Mouse (Mus musculus) cerebellum, postnatal 36 days (tissue): Measurements from ENCODE around the gene Fntb.
"Not testable (repeated sequence)": the region's sequence is repeated elsewhere in the genome, so short reads cannot be mapped to it uniquely, and the experiment has no call there.

Experiments used
- DNase-seq, 2 experiments: peaks; one replicate each; pipeline ENCODE4 v3.0.0; 2021 to 2022; ENCODE audit warnings: mixed read lengths in 2 of 2

The Fntb gene

DNA sequence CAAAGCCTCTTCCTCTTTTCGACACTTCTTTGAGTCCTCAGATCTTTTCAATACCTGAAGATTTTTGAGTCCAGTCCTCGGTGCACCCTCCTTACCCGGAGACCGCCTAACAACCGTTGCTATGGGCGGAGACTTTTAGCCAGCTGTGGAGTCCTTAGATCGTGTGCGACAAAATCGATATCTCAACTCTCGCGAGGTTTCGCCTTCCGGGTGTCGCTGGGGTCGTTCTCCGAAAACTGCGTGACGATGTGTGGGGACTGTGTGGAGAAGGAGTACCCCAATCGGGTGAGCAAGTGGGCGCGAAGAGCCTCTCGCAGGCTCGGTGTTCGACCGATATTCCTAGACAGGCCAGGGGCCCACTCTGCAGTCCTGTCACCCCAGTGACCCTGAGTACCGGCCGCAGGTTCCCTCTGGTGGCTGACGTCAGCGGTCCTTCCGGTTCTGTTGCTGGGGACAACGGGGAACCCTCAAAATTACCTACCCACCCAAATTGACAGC lies at the start of gene Fntb, which contains the start of gene Churc1:
Fntb (plus strand) TSS at position 236 of the 498 bp plus-strand sequence.
Churc1 (plus strand) TSS at position 185 of the 498 bp plus-strand sequence.
- DNase-seq, result peak; percentile 75 to 81

DNA sequence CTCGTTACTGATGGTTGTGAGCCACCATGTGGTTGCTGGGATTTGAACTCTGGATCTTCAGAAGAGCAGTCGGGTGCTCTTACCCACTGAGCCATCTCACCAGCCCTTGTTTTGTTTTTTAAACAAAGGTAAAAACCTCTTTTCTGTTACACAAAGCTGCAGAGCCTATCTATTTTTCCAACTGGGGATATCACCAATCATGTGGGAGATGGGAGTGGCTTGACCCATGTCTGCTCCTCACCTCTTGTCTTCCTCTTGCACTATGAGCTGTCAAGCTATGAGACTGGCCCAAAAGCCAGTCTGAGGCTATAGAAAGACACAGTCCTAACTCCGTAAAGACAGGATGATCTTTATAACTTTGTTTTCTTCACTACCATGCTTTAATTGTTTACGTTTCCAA lies 47.0 kb upstream of the Fntb start:
- DNase-seq, result no peak

DNA sequence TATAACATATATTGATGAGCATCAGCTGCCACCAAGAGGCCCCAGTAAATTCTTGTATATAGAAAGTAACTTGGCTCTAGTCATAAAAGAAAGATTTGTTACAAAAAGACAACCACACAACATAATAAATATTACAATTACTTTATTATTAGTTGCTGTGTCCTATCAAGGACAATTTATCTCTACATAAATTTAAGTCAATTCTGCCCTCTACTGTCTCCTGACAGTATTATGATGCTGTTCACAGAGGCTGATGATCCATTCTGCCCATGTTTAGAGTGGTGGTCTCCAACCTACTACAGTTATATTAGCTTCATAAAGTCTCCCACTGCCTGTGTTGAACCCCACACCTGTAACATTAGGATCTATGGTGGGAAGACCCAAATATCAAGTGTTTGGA lies 44.8 kb upstream of the Fntb start:
- DNase-seq, result no peak

DNA sequence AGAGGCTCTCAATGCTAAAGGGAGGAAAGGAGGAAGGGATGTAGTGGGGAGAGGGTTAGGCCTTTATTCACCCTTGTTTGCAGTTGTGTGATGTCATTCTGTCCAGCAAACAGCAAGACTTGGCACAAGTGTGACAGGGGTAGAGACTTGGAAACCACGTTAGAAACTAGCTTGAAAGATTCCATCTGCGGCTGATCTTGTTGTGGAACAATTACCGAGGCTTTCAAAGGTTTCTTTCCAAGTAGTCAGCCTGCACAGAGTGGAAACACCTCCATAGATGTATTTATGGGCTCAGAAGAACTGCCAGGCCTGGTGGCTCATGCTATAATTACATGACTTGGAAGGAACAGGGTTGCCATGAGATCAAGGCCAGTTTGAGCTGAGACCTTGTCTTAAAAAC lies 43.4 kb upstream of the Fntb start:
- DNase-seq, result no peak

DNA sequence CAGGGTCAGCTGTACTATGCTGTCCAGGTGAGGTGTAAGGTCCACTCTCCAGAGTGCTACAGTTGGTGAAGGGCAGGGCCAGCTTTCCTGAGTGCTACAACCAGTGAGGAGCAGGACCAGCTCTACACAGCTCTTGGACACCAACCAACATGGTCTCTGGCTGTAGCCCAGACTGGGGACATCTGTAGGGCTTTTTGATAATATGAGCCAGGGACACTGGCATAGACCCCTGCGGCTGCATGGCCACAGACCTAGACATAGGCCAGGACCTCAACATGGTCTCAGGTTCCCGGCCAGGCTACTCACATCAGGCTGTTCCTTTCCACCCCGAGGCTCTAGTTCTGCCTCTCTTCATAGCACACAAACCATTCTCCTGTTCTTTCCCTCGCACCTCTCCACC lies 37.4 kb upstream of the Fntb start:
- no peak for DNase-seq

DNA sequence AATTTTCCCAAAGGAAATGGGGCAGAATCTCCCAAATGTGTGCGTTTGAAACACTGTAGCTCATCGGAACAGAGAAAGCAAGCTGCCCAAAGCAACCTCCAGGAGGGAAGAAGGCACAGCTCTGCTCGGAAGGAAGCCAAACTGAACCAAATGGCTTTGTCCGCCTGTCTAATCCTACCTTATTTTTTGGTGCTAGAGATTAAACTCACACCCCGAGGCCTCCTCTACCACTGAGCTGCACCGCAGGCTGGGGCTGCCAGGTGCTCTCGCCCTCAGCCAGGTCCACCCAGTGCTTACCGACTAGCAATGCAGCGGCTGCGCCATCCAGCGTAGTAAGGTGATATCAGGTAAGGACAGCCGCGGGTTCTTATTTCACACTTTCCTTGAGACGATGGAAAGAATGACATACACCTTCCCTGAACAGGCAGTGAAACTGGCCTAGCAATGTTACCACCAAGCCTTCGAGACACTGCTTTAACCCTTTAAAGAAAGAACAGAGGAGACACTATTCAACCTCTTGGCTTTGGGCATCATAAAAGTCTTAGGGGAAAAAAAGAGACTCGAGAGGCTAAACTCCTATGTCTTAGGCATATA lies 14.4 kb upstream of the Fntb start:
- DNase-seq, result peak; percentile 28 to 43

DNA sequence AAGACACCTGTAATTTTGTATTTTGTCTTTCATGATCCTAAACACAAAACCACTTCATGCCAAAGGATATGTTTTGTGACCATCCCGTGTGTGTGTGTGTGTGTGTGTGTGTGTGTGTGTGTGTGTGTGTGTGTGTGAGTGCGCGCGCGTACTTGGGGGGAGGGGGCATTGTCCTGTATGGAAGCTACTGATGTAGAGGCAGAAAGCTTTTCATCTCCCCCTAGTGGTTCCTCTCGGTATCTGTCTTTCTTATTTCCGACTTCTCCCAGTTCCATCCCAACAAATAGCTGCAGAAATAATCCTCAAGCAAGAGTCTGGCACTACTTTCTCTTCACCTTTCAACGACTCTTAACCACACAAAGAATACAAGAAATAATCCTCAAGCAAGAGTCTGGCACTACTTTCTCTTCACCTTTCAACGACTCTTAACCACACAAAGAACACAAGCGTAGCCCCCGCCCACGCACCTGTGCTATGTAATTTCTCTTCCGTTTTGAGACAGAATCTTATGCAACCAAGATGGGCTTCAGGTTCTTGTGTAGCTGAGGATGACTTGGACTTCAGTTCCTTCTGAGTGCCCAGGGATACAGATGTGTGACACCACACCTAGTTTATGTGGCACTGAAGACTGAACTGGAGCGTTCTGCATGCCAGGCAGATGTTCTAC lies 12.6 kb upstream of the Fntb start:
- DNase-seq, result peak; percentile 38 to 62

DNA sequence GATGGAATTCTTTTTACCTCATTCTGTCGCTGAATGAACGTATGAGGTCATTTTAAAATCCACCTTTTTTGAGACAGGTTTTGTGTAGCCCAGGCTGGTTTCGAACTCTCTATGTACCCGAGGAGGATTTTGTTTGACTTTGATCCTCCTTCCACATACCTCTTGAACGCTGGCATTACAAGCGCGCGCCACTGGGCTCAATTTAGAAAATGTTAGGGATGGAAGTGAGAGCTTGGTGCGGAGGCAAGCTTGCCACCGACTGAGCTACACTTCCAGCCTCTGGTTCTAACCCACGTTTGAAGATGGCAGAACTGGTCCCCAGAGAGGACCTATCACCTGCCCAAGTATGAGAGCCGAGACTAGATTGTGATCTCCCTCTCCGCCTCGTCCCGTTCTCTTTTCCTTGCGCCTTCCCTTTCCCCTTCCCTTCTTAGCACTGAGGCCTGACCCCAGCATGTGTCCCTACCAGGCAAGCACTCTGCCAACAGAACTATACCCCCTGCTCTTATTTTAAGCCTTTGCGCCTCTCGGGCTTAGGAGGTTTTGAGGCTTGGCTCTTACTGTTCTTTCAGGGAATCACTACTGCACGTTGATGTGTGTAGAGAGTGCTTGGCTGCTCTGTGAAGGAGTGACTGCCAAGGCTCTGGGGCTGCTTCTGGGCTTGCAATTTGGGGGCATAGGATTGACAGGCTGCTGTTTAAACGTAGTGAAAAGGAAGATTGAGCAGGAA lies 677 bp downstream of the Fntb start:
- DNase-seq, result peak in 1 of 2 experiments; percentile 30

DNA sequence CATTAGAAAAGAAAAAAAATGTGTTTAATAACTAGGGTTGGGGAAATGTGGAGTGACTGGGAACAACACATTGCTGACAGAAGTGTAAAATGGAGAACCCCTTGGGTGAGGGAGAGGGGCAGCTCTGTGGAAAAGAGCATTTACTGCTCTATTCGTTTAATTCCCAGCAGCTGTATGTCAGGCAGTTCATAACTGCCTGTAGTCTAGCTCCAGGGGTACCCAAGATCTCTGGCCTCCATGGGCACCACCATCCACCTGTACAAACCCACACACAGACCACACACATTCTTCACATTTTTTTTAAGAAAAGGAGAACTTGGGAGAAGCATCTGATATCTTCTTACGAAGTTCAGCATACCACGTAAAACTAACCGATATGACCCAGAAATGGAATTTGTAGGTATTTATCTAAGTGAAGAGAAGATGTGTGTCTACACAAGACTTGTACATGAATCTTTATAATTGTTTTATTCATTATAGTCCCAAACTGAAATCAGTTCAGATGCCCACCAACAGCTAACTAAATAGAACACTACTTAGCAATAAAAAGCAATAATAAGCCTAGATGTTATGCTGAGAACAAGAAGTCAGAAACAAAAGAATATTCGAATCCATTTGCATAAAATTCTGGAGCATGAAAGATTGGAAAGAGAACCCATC lies 5.6 kb downstream of the Fntb start:
- DNase-seq, result no peak

DNA sequence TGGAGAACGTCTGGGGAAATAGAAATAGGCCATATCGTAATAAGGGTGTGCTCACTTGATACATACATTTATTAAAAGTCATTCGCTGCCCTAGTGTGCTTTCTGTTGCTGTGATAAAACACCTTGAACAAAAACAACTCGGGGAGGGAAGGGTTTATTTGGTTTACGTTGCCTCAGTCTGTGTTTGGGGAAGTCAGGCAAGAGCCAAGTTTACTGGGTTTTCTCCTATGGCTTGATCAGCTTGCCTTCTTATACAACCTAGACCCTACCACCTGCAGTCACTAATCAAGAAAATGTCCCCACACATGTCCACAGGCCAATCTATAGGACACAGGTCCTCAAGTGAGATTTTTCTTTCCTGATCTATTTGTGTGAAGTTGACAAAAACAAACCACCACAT lies 6.2 kb downstream of the Fntb start:
- DNase-seq, result no peak

DNA sequence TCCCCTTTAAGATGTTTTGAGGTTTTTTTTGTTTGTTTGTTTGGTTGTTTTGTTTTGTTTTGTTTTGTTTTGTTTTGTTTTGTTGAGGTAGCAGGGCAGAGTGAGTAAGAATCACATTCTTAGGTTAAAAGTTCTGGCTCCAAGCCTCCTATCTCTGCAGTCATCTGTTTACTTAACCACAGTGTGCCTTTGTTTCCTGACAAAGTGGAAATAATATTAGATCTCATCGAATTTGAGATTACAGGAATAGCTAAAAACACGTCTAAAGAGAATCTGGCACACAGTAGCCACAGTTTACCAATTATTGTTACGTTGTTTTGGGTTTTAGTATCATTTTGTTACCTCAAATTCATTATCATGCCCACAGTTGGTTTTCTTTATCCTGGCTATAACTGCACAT lies 9.3 kb downstream of the Fntb start:
- DNase-seq, result no peak

DNA sequence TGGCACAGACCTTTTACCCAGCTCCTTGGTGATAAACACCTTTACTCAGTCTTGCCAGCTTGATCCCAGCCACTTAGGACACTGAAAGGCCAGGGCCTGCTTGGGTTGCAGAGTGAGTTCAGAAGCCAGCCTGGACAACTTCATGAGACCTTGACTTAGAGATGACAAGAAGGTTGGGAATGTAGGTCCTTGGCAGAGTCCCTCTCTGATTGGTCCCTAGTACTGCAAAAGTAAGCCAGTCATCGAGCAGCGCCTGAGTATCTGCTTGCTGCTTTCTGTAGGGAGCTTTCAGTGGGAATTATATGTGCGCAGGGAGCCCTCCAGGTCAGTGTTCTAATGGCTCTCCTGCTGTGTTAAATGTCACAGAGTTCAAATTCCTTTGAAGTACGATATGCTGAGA lies 9.7 kb downstream of the Fntb start:
- DNase-seq, result no peak

DNA sequence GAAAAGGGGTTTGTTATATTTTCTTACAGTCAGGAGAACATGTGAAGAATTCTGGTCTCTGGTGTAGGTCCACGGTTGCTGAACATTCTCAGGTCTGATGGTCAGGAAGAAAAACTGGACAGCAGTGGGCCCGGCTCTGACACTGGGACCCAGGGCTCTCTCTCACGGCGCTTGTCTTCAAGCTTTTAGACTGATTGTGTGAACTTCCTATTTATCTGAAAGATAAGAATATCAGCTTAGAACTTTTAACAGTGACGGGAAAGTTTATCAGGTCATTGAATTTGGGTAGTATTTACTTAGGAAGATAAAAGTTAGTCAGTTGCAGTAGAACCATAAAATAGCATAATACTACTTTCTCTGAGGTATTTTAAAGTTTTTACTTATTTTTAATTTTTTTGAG lies 11.5 kb downstream of the Fntb start:
- DNase-seq, result no peak

DNA sequence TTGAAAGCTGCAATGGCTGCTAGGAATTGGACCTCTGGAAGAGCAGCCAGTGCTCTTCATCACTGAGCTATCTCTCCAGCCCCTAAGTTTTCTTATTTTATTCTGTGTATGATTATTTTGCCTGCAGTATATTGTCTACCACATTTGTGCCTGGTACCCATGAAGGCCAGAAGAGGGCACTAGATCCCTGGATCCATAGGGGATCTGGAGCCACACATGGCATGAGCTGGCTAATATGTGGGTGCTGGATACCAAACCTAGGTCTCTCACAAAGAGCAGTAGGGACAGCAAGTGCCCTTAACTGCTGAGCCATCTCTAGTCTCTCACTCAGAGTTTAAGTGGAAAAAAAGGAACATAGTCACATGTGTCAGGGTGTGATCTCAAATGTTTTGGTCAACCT lies 12.5 kb downstream of the Fntb start:
- DNase-seq, result no peak

DNA sequence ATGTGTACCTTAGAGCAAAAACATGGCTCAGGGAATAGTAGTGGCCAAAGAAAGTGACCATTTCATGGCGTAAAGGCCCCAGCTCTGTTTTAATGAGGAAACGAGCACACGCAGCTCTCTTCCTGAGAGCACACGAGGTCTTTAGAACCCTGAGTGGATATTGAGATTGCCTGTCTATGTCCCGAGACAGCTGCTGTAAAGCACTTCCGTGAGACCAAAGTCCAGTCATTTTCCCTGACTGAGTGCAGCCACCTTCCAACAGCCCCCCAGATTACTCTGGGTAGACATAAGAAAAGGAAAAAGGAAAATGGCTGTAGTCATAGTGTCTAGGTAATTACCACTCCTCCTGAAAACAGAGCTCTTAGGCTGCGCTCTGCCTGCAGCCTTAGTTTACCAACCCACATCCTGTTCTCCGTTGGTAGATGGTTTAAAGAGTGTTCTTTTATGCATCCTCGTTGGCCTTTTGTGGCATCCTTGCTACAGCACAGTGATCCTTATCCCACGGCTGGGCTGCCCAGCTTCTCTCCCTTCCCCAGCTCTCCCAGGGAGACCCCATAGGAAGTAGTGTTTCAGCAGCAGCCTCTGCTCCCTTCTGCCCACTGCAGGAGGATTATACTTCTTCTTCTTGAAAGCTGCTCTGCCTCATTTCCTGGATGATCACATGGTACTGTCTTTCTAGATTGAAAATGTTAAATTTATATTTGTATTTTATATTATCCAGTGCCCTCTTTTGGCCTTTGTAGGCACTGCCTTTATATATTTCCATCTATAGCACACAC lies 13.1 kb downstream of the Fntb start:
- DNase-seq, result no peak

DNA sequence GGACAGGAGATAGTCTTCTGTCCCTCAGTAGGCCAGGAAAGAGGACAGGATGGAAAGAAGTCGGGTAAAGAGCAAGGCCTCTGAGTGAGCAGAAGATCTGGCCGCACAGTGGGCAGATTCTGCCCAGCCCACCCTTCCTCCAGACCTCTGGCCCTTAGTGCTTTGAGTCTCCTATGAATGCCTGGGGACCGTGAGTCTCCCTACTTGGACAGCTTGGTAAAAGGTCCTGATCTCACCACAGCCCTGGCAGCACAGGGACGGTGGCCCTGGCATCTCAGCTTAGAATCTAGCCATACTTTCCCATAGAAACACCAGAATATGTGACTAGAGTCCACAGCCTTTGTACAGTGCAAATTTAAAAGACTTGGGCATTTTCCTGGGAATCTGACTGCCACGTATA lies 14.6 kb downstream of the Fntb start:
- DNase-seq, result no peak

DNA sequence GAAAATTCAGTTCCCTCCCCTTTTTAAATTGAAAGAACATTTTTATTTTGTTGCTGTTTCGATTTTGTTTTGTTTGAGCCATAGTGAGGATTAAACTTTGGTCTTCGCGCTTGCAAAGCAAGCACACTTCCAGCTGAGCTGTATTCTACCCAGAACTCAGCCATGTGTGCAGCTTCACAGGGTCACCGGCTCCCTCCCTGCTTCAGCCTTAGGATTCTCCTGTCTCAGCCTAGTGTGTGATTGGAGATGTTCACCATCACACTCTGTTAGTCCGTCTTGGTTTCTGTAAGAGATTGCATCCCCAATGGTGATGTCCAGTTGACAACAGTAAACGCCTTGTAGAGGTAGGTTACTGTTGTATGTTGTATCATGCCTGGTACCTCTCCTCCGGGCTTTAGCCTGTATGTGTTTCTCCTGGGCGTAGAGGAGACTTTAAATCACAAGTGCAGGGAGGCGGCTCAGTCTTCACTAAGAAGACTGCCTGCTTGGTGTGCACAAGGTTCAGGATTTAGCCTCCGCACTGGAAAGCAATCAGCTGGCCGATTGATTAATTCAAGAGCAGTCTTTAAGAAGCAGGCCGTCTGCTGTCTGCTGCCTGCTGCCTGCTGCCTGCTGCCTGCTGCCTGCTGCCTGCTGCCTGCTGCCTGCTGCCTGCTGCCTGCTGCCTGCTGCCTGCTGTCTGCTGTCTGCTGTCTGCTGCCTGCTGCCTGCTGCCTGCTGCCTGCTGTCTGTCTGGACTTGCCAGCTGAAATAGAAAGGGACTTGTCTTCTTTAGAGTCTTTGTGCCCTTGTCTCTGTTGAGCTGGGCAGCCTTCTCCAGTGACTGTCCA lies 15.5 kb downstream of the Fntb start:
- no peak for DNase-seq

DNA sequence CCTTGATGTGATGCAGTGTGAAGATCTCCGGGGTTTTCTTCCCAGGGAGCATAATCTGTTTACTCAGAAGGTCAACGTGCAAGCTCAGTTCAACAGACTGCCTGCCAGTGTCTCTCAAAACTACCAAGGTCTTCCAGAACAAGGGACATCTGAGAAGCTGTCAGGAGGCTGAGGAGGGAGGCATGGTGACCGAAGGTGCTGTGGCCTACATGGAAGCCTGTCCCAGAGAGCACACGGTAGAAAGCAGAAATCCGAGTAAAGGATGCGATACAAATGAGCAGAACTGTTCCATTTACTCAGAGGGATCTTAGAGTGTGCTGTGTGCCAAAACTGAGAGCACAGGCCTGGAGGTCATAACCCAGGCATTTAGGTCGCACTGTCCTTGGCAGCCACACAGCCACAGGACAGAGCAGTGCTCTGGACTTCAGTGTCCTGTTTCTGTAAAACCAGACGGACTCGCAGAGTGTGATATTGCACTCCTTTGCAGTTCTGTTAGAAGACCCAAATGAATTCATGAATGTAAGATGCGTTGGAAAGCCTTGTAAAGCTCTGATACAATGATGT lies 18.7 kb downstream of the Fntb start:
- DNase-seq, result no peak

DNA sequence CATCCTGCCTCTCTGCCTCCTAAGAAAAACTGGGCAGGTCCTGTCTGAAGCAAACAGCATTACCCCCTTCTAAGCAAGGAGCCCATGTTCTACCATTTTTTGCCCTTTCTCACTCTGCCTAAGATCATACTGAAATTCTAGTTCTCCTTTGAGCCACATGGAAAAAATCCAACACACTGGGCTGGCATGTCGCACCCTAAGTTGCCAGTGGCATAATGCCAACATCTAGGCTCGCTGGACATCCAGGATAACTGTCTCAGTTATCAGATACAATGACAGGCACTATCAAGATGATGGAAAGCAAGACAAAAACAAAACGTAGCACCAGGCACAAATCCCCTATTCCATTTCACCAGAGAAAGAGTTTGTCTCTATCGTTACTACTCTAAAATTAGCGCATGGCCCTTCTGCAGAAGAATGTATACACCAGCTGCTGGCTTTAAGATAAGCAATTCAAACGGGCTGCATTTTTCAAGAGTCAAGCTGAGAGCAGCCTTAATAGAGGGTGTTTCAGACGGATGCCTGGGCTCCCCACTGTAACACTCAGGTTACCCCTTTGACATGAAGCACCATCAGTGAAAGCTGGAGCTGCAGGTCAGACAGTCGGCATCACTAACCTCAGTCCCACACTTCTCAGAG lies 25.2 kb downstream of the Fntb start:
- no peak for DNase-seq

DNA sequence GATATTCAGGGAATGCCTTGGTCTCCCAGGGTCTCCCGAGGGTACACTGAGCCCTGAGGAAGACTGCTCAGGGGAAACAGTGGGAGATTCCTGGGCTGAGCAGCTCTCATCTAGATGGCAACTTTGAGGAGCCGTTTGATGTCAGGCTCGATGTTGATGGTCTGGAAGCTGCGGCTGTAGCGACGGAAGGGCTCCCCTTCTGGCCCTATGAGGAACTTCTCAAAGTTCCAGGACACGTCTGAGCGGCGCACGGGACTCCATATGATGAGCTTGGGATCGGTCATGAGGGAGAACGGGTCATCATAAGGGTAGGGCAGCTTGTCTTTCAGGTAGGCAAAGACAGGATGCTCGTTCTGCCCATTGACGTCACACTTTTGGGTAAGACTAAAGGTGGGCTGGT lies 27.2 kb downstream of the Fntb start:
- DNase-seq, result not testable (repeated sequence)

DNA sequence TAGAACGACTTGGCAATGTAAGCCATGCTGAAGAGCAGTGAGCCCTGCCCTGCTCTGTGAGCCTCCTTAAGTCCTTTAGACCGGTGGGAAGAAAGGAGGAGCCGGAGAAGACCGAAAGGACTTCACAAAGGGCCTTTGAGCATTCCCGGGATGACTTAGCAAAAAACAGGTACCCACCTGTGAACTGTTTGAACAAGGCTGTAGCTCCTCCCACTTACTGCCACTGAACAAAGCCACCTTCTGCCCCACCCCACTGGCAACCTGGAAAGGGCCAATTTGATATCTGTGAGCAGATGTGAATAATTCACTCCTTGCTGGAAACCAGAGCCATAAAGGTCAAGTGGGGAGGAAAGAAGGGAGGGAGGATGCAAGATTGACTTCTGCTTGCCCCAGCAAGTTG lies 30.0 kb downstream of the Fntb start, which contains the start of gene Gpx2:
Gpx2 (minus strand) TSS at position 205 of the 400 bp plus-strand sequence.
- no peak for DNase-seq
